Mouse (Mus musculus) kidney, adult 2 months (tissue): ENCODE data around the gene Id1. TPM values are rescaled to one million over a fixed set of nuclear protein-coding genes. Genes with fewer than 3 reads are reported as not detected.

ENCODE experiments used
- DNase-seq: peaks from one replicate; pipeline ENCODE4 v3.0.0; 2021
- H3K27ac ChIP-seq: fragments of 200-500 bp; 2 replicates; pipeline ENCODE4 v1.5.1; 2012; ENCODE audit warnings: low read depth, low read length, control low read depth, inconsistent platforms; ENCODE audit not compliant: insufficient read depth
- H3K27me3 ChIP-seq: fragments of 200-500 bp; replicated peaks from 2 replicates; pipeline ENCODE4 v1.6.1; 2012; ENCODE audit warnings: mild to moderate bottlenecking, moderate library complexity, low read length, inconsistent platforms; ENCODE audit not compliant: control insufficient read depth, insufficient read depth
- H3K36me3 ChIP-seq: fragments of 200-500 bp; 2 replicates; pipeline ENCODE4 v1.6.1; 2012; ENCODE audit warnings: mild to moderate bottlenecking, moderate library complexity, low read length, inconsistent platforms; ENCODE audit not compliant: control insufficient read depth, insufficient read depth
- H3K4me1 ChIP-seq: fragments of 200-500 bp; 2 replicates; pipeline ENCODE4 v1.6.1; 2011; ENCODE audit warnings: low read length; ENCODE audit not compliant: control insufficient read depth, insufficient read depth
- H3K4me3 ChIP-seq: fragments of 200-500 bp; 2 replicates; pipeline ENCODE4 v1.5.1; 2011; ENCODE audit warnings: mild to moderate bottlenecking, low read depth, low read length, control low read depth; ENCODE audit not compliant: insufficient read depth
- CTCF ChIP-seq: fragments of 200-500 bp; conservative IDR thresholded peaks from 2 replicates; pipeline ENCODE4 v1.5.1; 2011; ENCODE audit warnings: low read depth, mild to moderate bottlenecking, control low read depth, low read length, moderate library complexity, mixed read lengths; ENCODE audit not compliant: insufficient read depth, insufficient read length
- POLR2A ChIP-seq: fragments of 200-500 bp; IDR thresholded peaks from one replicate; pipeline ENCODE4 v1.6.1; 2011; ENCODE audit warnings: low read depth, low read length, control low read depth
- WGBS: fragments of 180-500 bp; shearing (Covaris S2); methylation state at CpG from one replicate; pipeline ENCODE4 v1.1.7; 2018; 5-methylcytosine and 5-hydroxymethylcytosine counted together
- polyA plus RNA-seq: library from polyadenylated mRNA; depleted of rRNA; stranded (reverse); fragments of >200 nt; gene quantifications from 2 replicates; pipeline ENCODE4 v1.2.3, GENCODE M21; 2012

The Id1 gene
- polyA plus RNA-seq, 1 experiment: 156 TPM

DNA sequence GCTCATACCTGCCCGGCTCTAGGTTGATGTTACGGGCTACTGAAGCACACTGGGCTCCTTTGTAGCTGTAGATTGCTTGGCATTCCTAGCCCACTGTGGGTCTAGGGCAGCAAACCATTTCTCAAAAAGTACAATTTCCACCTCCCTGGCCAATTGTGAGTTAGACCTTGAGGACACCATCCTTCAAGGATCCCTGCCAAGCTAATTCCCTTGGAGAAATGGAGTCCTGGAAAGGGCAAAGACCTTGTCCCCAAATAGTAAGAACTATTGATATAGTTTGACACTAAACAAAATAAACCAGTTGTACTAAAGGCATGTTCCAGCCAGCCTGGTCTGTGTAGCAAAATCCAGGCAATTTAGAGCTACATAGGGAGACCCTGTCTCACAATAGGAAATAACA lies 2.3 kb downstream of the Id1 start:
- no peaks in the 10 kb centered on the region for H3K36me3 ChIP-seq
- WGBS: 42% methylated on average over 2 of the region's 2 CpGs
- no peaks in the 10 kb centered on the region for H3K27me3 ChIP-seq
- TF ChIP-seq CTCF: no peak
- TF ChIP-seq POLR2A: no peak
- peak overlapping the region; percentile 52 for H3K4me3 ChIP-seq
- H3K4me1 ChIP-seq: peaks cover 8% of the 10 kb centered on the region; the same call in 1 of the 2 replicates
- peak overlapping the region; percentile 53 for H3K27ac ChIP-seq
- DNase-seq: peak; percentile 52

DNA sequence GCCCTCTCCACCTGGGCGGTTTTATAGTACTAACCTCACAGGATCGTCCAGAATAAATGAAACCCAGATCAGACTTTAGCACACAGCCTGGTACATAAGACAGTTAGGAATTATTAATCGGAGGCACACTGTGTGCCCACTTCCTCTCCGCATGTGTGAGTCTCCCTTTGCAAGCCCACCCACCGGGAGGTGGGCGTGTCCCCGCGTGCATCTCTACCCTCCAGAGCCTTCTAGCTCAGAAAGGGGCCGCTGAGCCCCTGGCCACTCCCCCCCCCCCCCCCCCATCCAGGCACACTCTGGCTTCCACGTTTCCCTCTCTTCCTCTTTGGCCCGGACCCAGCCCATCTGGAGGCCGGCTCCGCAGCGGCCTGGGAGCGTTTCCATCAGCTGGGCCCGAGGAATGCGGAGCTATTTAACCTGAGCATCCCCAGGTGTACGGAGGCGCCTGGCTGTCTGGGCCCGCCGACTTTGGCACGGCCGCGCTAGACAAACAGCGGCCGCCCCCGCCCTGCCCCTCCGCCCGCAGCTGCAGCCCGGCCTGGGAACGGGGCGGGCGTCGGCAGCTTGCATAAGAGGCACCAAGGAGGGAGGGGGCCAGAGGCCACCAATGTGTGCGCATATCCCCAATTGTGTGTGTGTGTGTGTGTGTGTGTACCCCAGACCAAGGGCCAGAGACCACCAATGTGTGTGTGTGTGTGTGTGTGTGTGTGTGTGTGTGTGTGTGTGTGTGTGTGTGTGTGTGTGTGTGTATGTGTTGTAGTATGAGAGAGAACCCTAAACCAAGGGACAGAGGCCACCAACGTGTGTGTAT lies 3.2 kb downstream of the Id1 start:
- H3K27me3 ChIP-seq: no peaks in the 10 kb centered on the region
- DNase-seq: peak; percentile 97
- no peaks in the 10 kb centered on the region for H3K36me3 ChIP-seq
- H3K27ac ChIP-seq: peak overlapping the region; percentile 99
- peak overlapping the region; percentile 33 for H3K4me3 ChIP-seq
- H3K4me1 ChIP-seq: peaks cover 8% of the 10 kb centered on the region; the same call in 1 of the 2 replicates
- WGBS: 2% methylated on average over 35 of the region's 36 CpGs
- TF ChIP-seq POLR2A (no peak), CTCF (no peak)

DNA sequence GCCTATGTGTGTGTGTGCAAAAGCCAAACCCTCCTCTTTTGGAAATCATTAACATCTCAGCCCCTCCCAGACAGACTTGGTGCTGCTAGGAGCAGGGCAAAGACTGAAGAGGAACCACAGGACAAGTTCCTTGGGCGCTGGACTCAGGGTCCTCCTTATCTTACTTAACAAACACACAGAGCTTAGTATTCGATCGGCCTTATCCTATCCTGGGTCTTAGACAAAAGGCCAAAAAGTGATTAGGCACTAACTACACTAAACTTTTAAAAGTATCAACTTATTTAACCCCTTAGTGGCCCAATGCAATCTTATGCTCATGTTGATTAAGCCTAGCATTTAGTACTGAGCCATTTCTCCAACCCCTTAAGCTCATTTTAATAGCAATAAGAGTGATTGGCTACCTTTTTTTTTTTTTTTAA lies 3.8 kb downstream of the Id1 start:
- H3K4me3 ChIP-seq: no peak overlapping the region
- no peaks in the 10 kb centered on the region for H3K36me3 ChIP-seq
- TF ChIP-seq POLR2A (no peak), CTCF (no peak)
- peak overlapping the region; percentile 99 for H3K27ac ChIP-seq
- no peaks in the 10 kb centered on the region for H3K27me3 ChIP-seq
- 8% methylated on average over 3 of the region's 3 CpGs for WGBS
- peaks cover 3% of the 10 kb centered on the region; the same call in 1 of the 2 replicates for H3K4me1 ChIP-seq
- peak; percentile 93 for DNase-seq

- H3K27ac ChIP-seq: peak overlapping the region; percentile 18; the same call in 1 of the 2 replicates
- H3K4me3 ChIP-seq: no peak overlapping the region
- WGBS: 88% methylated on average over 5 of the region's 5 CpGs
- DNase-seq: no peak
- no peak for TF ChIP-seq CTCF
- TF ChIP-seq POLR2A: no peak
- H3K4me1 ChIP-seq: peaks cover 3% of the 10 kb centered on the region; the same call in 1 of the 2 replicates
- H3K36me3 ChIP-seq: no peaks in the 10 kb centered on the region
- no peaks in the 10 kb centered on the region for H3K27me3 ChIP-seq
Measured at GRCm38 (mm10) chr2:152740490-152740889, 4.4 kb downstream of the Id1 start.

DNA sequence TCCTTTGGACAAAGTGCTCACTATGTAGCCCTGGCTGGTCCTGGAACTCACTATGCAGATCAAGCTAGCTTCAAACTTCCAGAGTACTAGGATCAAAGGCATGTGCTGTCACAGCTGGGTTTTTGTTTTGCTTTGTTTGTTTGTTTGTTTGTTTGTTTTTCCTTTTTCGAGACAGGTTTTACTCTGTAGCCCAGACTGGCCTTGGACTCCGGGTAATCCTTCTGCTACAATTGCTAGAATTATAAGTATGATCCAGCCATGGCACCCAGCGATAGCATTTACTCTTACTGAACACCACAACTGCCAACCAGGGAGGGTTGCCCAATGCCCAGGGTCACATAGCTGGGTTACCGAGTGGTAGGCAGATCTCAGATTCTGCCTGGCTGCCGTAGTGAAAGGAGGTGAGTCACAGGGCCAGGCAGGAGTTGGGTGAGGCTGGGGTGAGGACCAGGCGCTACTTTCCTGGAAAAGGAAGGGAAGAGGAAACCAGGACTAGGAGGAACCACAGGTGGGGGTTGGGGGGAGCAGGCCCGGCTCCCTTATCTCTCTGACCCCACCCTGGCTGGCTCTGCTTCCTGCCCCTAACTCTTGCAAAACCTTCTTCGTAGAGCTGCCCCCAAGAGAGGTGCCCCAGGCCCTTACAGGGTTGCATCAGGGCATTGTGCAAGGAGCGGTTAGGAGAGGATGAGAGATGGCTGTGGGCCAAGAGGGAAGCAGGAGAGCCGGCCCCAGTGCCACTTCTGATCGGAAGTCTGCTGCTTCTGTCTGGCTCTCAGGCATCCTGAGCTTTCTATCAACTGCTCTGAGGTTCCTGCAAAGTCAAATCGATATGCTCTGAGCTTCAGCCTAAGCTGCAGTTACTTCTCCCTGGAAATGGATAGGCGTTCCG lies 5.3 kb downstream of the Id1 start:
- WGBS: 40% methylated on average over 14 of the region's 14 CpGs
- peaks cover 3% of the 10 kb centered on the region; the same call in 1 of the 2 replicates for H3K4me1 ChIP-seq
- H3K4me3 ChIP-seq: no peak overlapping the region
- peak overlapping the region; percentile 53 for H3K27ac ChIP-seq
- TF ChIP-seq CTCF (no peak), POLR2A (no peak)
- no peaks in the 10 kb centered on the region for H3K27me3 ChIP-seq
- H3K36me3 ChIP-seq: no peaks in the 10 kb centered on the region
- peak; percentile 86 for DNase-seq

DNA sequence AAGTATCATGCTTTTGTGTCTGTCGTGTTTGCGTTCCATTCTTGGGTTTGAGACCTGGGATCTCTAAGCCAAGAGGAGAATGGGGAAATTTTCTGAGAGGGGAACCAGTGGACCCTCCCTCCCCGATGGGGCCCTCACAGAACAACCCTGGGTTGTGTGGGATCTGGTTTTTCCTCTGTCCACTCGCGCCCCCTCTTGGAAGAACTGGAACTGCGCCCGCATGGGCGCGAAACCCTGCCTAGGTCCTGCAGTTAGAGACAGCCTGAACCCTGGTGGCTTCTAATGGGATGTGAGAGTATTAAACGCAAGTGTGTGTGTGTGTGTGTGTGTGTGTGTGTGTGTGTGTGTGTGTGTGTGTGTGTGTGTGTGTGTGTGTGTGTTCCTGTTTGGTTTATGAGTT lies 6.4 kb downstream of the Id1 start:
- no peaks in the 10 kb centered on the region for H3K36me3 ChIP-seq
- peak; percentile 85 for DNase-seq
- 34% methylated on average over 10 of the region's 10 CpGs for WGBS
- peaks cover 2% of the 10 kb centered on the region; the same call in 1 of the 2 replicates for H3K4me1 ChIP-seq
- TF ChIP-seq CTCF (peak; percentile 69), POLR2A (no peak)
- 0 out of 2 replicates have a peak overlapping the region, but pooled peaks have one; percentile 2 for H3K27ac ChIP-seq
- H3K27me3 ChIP-seq: no peaks in the 10 kb centered on the region
- H3K4me3 ChIP-seq: no peak overlapping the region
